Mouse (Mus musculus) limb, embryonic 15.5 days (tissue): ENCODE measurements around the gene Cabp4. TPM values are rescaled to one million over a fixed set of nuclear protein-coding genes. Genes with fewer than 3 reads are reported as not detected.

Source experiments
- ATAC-seq: fragments of 200-750 bp; cut with Nextera tagmentation; 2 replicates; pipeline ENCODE4 v1.8.0; 2017; ENCODE audit warnings: low read depth, moderate TSS enrichment; ENCODE audit not compliant: insufficient number of reproducible peaks, low FRiP score, low TSS enrichment
- H3K27ac ChIP-seq: fragments of 300-500 bp; sonication (generic); 2 replicates; pipeline ENCODE4 v1.5.1; 2015; ENCODE audit warnings: moderate library complexity, mild to moderate bottlenecking, inconsistent platforms
- H3K27me3 ChIP-seq: fragments of 300-500 bp; sonication (generic); 2 replicates; pipeline ENCODE4 v1.6.1; 2015; ENCODE audit warnings: inconsistent platforms
- H3K36me3 ChIP-seq: fragments of 300-500 bp; sonication (generic); 2 replicates; pipeline ENCODE4 v1.6.1; 2015; ENCODE audit warnings: inconsistent platforms
- H3K4me1 ChIP-seq: fragments of 300-500 bp; sonication (generic); 2 replicates; pipeline ENCODE4 v1.6.1; 2015; ENCODE audit warnings: inconsistent platforms
- H3K4me2 ChIP-seq: fragments of 300-500 bp; sonication (generic); 2 replicates; pipeline ENCODE4 v1.6.1; 2015; ENCODE audit warnings: mild to moderate bottlenecking, inconsistent platforms
- H3K4me3 ChIP-seq: fragments of 300-500 bp; sonication (generic); 2 replicates; pipeline ENCODE4 v1.5.1; 2015; ENCODE audit warnings: mild to moderate bottlenecking, inconsistent platforms
- H3K9ac ChIP-seq: fragments of 300-500 bp; sonication (generic); 2 replicates; pipeline ENCODE4 v1.6.1; 2015; ENCODE audit warnings: inconsistent platforms
- H3K9me3 ChIP-seq: fragments of 300-500 bp; sonication (generic); 2 replicates; pipeline ENCODE4 v1.6.1; 2016; ENCODE audit warnings: inconsistent platforms
- WGBS: fragments of 180-500 bp; shearing (Covaris S2); methylation state at CpG from one replicate; pipeline ENCODE4 v1.1.7; 2015; 5-methylcytosine and 5-hydroxymethylcytosine counted together
- polyA plus RNA-seq: library from polyadenylated mRNA; unstranded; fragments of >200 nt; fragmentation: Nextera tagmentation; extraction: Ambion mirVana; gene quantifications from 2 replicates; pipeline ENCODE4 v1.2.1, GENCODE M21; 2015

Cabp4 gene
- polyA plus RNA-seq = 0.05 and 0.06 TPM in 2 replicates

DNA sequence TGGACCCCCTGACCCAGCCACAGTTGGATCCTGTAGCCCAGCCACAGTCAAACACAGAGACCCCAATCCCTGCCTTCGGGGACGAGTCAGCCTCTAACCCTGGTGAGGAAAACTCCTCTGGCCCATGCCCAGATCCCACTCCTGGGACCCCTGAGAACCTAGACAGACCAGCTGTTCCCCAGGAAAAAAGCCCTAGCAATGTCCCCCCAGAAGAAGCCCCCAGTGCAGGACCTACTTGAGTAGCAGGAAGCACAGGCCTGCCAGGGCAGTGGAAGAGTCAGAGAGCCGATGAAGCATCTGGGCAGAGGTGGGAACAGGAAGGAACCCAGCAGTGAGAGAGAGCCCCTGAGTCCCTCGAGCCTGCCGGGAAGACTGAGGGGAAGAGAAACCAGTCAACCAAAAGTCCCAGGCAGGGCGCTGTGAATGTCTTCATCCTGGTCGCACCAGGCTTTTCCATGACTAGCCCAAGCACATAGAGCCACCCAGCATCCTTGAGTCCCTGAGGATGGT lies at the start of gene Cabp4:
Gene Cabp4, minus strand, starts transcription at position 275 of the 510 bp plus-strand sequence.
- ATAC-seq = no peak
- 77% methylated on average over 7 of the region's 7 CpGs for WGBS
- Histone ChIP-seq H3K4me2 (no peak within 1 kb of the TSS), H3K9ac (no peak within 1 kb of the TSS), H3K4me3 (no peak within 1 kb of the TSS), H3K9me3 (no peaks in the 10 kb centered on the region), H3K27ac (no peak within 1 kb of the TSS), H3K27me3 (no peaks in the 10 kb centered on the region), H3K4me1 (peaks cover 7% of the 10 kb centered on the region), H3K36me3 (no peaks in the 10 kb centered on the region)

DNA sequence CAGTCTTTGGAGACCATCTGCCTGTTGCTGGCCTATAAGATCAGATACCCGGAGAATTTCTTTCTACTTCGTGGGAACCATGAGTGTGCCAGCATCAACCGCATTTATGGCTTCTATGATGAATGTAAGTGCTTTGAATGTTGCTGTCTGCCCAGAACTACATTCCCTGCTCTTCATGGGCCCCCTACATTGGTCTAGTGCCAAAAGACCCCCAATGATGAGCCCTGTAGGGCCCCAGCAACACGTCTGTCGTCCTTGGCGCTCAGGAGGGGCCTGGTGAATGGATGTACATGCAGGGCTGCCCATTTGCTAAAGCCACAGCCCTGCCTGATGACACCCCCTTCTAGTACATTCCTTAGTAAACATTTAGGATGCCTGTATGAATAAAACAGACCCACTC lies 49.3 kb upstream of the Cabp4 start:
- WGBS = 56% methylated on average over 6 of the region's 6 CpGs
- Histone ChIP-seq H3K9ac (peak overlapping the region; percentile 96), H3K4me1 (peaks cover 57% of the 10 kb centered on the region), H3K36me3 (peaks cover 47% of the 10 kb centered on the region), H3K9me3 (no peaks in the 10 kb centered on the region), H3K4me2 (peak overlapping the region; percentile 76), H3K27ac (peak overlapping the region; percentile 98; the same call in 1 of the 2 replicates), H3K4me3 (peak overlapping the region; percentile 89), H3K27me3 (no peaks in the 10 kb centered on the region)
- ATAC-seq = no peak

DNA sequence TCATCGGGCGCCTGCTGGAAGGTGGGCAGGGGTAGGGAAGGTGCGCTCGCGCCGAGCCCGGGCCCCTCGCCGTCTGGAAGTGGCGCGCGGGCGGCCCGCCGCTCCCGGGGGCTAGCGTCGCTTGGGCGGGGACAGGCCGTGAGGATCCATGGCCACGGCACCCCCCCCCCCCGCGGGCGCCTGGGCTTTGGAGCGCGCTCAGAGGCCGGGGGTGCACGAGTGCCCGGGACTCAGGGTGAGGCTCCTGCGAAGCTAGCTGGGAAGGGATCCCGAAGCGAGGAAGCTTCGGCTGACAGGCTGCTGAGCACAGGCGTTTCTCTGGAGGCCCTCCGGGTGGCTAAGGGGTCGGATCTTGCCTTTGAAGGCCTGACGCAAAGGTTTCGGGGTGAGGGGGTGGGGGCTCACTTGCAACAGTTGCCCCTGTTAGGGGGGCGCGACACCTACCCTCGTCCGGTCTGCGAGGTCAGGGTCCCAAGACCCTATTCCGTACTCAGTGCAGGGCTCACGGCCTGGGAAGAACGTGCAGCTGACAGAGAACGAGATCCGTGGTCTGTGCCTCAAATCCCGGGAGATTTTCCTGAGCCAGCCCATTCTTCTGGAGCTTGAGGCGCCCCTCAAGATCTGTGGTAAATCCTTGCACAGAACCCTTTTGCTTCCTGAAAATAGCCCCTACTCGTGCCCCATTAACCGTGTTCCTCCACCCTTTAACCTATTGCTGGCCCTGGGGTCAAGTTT lies 48.6 kb upstream of the Cabp4 start:
- ATAC-seq = peak; percentile 16
- Histone ChIP-seq H3K4me1 (peaks cover 56% of the 10 kb centered on the region), H3K27me3 (no peaks in the 10 kb centered on the region), H3K9ac (peak overlapping the region; percentile 96), H3K4me3 (peak overlapping the region; percentile 89), H3K9me3 (no peaks in the 10 kb centered on the region), H3K36me3 (peaks cover 42% of the 10 kb centered on the region), H3K4me2 (peak overlapping the region; percentile 76), H3K27ac (peak overlapping the region; percentile 98)
- WGBS = under 1% methylated on average over 48 of the region's 52 CpGs

DNA sequence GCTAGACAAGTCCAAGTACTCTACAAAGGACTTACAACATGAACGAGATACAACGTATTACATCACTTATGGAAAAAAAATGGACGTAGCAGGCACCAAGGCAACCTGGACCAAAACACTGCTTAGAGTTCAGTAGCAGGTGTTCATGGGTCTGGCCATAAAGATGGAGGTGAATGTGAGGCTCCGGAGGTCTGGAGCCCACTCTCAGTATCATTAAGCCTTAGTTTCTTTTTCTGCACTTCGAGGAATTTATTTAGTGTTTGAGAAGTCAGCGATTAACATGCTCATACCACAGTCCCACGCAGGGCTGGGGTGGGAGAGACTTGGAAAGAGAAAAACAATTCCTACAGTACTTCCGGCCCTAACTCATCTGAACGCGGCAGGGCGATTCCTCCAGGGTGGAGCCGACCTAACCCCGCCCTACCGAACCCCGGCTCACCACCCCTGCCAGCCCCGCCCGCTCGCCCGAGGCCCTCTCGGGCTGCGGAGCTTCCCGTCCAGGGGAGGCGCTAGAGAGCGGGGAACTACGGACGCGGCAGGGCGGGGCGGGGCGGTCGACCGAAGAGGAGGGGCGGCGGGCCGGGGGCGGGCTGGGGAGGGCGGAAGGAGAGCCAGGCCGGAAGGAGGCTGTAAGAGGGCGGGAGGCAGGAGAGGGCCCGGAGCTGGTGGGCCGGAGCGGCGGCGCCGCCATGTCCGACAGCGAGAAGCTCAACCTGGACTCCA lies 47.9 kb upstream of the Cabp4 start, which contains the start of gene Ppp1ca:
Gene Ppp1ca, plus strand, starts transcription at position 538 of the 723 bp plus-strand sequence.
- ATAC-seq = peak; percentile 93
- peak within 1 kb of the TSS; percentile 76 for H3K4me2 ChIP-seq
- peak within 1 kb of the TSS; percentile 89 for H3K4me3 ChIP-seq
- peaks cover 50% of the 10 kb centered on the region for H3K4me1 ChIP-seq
- no peaks in the 10 kb centered on the region for H3K9me3 ChIP-seq
- H3K36me3 ChIP-seq = peaks cover 35% of the 10 kb centered on the region
- peak within 1 kb of the TSS; percentile 98 for H3K27ac ChIP-seq
- 2% methylated on average over 39 of the region's 47 CpGs for WGBS
- H3K27me3 ChIP-seq = no peaks in the 10 kb centered on the region
- H3K9ac ChIP-seq = peak within 1 kb of the TSS; percentile 96

DNA sequence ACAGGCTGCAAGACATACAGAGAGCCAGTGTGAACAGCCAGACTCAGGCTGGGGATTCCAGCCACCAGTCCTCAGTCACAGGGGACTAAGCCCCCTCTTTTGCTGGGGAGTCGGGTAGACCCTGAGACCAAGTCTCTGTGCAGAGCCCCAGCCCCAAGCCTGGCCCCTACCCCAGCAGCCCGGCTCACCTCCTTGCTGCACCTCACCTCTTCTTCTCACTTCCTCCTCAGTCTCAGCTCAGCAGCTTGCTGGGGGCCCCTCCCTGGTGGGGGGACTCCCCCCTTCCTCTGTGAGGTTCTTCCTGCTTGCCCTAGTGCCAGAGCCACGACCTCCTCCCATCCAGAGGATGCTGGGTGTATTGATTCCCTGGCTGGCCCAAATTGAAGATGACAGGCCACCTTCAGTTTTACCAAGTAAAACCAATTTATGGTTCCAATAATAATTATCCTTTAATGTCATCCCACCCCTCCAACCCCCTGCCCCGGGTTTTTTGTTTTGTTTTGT lies 47.0 kb upstream of the Cabp4 start, which contains the start of gene Tbc1d10c:
Gene Tbc1d10c, minus strand, starts transcription at position 454 of the 504 bp plus-strand sequence.
- Histone ChIP-seq H3K36me3 (peaks cover 27% of the 10 kb centered on the region), H3K27ac (peak within 1 kb of the TSS; percentile 98), H3K4me2 (peak within 1 kb of the TSS; percentile 76), H3K9me3 (no peaks in the 10 kb centered on the region), H3K27me3 (no peaks in the 10 kb centered on the region), H3K4me1 (peaks cover 42% of the 10 kb centered on the region), H3K4me3 (peak within 1 kb of the TSS; percentile 89), H3K9ac (peak within 1 kb of the TSS; percentile 96)
- 51% methylated on average over 4 of the region's 4 CpGs for WGBS
- ATAC-seq = no peak

DNA sequence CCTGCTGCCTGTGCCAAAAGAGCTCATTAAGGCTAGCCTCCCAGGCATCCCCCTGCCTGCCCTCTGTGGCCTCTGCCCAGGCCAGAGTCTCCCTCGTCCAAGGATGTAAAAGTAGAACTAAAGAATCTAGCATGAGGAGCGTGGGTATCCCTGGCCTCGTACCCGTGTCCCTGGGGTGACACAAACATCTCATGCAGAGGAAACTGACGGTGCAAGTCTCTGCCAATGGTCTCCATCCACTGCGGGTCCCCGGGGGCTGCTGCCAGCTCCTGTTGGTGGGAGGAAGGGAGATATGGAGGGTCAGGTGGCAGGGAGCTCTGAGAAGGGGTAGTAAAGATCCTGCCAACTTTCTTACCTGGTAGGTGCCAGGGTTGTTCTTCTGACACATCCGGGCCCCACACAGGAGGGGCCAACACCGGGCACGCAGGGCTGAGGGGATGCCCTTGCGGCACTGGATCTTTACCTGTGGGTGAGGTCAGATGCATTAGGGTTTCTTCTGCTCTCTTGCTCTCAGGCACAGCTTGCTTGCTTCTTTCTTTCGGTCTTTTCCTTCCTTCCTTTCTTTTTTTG lies 45.3 kb upstream of the Cabp4 start:
- Histone ChIP-seq H3K27me3 (no peaks in the 10 kb centered on the region), H3K9ac (no peak overlapping the region), H3K4me2 (no peak overlapping the region), H3K4me3 (no peak overlapping the region), H3K27ac (no peak overlapping the region), H3K9me3 (no peaks in the 10 kb centered on the region), H3K4me1 (peaks cover 37% of the 10 kb centered on the region), H3K36me3 (peaks cover 9% of the 10 kb centered on the region)
- no peak for ATAC-seq
- WGBS = 84% methylated on average over 12 of the region's 12 CpGs

DNA sequence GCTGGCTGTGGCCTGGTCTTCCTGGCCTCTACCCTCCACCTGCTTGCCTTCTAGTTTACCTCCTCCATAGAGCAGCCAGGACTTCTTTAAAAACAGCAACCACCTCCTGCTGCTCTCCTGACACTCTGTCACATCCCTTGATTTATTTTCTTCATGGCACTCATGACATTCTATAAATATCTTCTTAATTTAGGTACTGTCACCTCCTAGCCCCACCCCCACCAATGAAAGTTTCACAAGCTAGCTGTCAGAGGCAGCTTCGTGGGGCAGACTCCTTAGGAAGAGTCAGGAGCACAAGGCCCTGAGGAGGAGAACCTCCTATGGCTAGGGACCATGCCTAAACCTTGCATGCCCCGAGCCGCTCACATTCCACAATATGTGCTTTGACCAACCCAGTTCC lies 43.5 kb upstream of the Cabp4 start:
- Histone ChIP-seq H3K36me3 (no peaks in the 10 kb centered on the region), H3K9ac (no peak overlapping the region), H3K27ac (no peak overlapping the region), H3K4me1 (peaks cover 22% of the 10 kb centered on the region), H3K9me3 (no peaks in the 10 kb centered on the region), H3K4me2 (no peak overlapping the region), H3K27me3 (no peaks in the 10 kb centered on the region), H3K4me3 (no peak overlapping the region)
- no peak for ATAC-seq
- 58% methylated on average over 3 of the region's 3 CpGs for WGBS

DNA sequence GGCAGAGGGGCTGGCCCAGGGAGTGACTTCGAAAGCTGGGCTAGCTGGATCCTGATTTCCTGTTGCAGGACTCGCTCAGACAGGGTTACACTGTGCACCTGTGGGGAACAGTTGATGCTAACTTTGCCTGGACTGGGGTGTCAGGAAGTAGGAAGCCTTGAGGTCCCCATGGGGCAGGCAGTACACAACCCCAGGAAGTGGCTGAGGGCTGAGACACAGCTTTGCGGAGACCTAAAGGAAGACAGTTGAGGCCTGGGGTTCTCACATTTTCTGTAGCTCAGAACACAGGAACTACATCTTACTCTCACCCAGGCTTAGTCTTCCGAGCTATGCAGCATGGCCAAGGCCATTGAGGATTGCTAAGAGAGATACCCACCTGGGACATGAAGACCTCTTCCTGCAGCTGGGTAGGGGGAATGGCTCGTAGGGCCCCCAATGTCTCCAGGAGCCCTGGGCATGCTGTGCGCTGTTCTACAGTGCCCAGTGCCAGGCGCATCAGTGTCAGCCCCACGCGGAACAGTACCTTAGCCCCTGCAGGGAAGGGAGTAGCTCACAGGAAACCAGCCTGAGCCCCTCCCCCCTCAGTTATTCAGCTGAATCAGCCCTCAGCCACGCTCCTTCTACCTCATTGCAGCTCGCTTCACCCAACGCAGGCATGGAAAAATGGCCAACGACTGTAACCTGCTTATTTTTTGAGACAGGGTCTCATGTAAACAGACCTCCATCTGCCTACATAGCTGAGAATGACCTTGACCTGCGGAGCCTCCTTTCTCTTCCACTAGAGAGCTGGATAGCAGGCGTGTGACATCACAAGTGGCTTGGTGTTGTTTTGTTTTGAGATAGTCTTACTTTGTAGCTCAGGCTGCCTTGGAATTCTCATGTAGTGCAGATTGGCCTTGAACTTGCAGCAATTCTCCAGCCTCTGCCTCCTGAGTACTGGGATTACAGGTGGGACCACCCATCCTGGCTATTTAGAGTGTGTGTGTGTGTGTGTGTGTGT lies 41.4 kb upstream of the Cabp4 start:
- Histone ChIP-seq H3K4me2 (no peak overlapping the region), H3K9me3 (no peaks in the 10 kb centered on the region), H3K27me3 (no peaks in the 10 kb centered on the region), H3K27ac (peak overlapping the region; percentile 34; the same call in 1 of the 2 replicates), H3K9ac (no peak overlapping the region), H3K36me3 (no peaks in the 10 kb centered on the region), H3K4me3 (no peak overlapping the region), H3K4me1 (peaks cover 11% of the 10 kb centered on the region)
- 59% methylated on average over 15 of the region's 15 CpGs for WGBS
- ATAC-seq = no peak

DNA sequence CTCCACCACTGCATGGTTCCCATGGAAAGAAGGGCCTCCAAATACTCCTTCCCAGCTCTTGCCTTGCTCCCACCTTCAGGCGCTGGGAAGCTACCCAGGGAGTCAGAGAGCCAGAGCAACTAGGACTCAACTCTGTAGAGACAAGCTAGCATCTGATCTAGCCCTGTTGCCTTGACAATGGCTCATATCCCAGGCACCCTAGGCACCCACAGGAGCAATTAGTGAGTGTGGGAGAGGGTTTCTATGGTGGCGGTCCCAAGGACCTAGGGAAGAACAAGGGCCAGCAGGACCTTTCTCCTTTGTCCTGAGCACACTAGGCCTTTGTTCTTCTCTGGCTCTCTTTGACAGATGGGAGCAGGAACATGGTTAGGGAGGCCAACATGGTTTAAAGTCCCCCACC lies 39.9 kb upstream of the Cabp4 start:
- H3K4me1 ChIP-seq = peaks cover 11% of the 10 kb centered on the region
- 86% methylated on average over 2 of the region's 2 CpGs for WGBS
- H3K4me2 ChIP-seq = no peak overlapping the region
- H3K9ac ChIP-seq = no peak overlapping the region
- H3K27ac ChIP-seq = no peak overlapping the region
- H3K4me3 ChIP-seq = no peak overlapping the region
- H3K36me3 ChIP-seq = no peaks in the 10 kb centered on the region
- no peaks in the 10 kb centered on the region for H3K9me3 ChIP-seq
- H3K27me3 ChIP-seq = no peaks in the 10 kb centered on the region
- ATAC-seq = no peak

DNA sequence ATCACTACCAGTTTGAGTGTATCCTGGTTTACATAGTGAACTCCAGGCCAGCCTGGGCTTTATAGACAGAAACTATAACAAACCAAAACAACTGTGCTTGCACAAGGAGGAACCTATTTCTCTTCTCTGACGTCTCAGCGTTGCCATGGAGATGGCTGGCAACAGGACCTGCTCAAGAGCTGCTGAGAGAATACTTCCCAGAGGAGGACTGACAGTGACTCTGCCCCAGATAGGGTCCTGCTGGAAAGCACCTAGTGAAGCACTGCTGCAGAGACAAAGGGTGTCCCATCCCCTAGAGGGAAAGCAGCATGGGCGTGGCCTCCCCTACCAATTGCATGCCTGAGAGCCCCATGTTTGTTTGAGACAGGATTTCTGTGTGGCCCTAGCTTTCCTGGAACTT lies 38.1 kb upstream of the Cabp4 start:
- Histone ChIP-seq H3K4me3 (no peak overlapping the region), H3K4me2 (no peak overlapping the region), H3K27ac (no peak overlapping the region), H3K9ac (no peak overlapping the region), H3K4me1 (peaks cover 11% of the 10 kb centered on the region), H3K27me3 (no peaks in the 10 kb centered on the region), H3K9me3 (no peaks in the 10 kb centered on the region), H3K36me3 (no peaks in the 10 kb centered on the region)
- ATAC-seq = no peak
- 37% methylated on average over 3 of the region's 3 CpGs for WGBS

DNA sequence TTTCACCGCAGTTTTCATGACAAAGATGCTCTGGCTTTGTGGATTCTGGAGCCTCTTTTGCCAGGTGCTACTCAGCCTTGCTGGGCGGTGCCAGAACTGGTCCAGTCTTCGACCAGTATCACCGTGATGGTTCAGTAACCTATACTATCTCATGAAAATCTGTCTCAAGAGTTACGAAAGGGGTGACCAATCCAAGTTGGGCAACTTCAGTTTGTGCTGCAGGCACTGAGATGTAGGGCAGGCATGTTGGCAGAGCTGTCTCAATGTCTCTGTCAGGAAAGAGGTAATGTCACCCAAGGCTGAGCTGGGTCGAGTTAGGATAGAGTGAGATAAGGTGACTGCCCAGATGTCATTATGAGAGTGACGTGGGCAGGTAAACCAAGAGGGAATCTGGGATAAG lies 36.6 kb upstream of the Cabp4 start:
- no peaks in the 10 kb centered on the region for H3K36me3 ChIP-seq
- no peaks in the 10 kb centered on the region for H3K9me3 ChIP-seq
- no peak for ATAC-seq
- H3K27ac ChIP-seq = no peak overlapping the region
- H3K4me1 ChIP-seq = peaks cover 14% of the 10 kb centered on the region
- 88% methylated on average over 7 of the region's 7 CpGs for WGBS
- H3K4me2 ChIP-seq = no peak overlapping the region
- no peak overlapping the region for H3K9ac ChIP-seq
- H3K4me3 ChIP-seq = no peak overlapping the region
- no peaks in the 10 kb centered on the region for H3K27me3 ChIP-seq
